Mouse (Mus musculus): ENCODE data around the gene Gm5105. TPM values are rescaled to one million over a fixed set of nuclear protein-coding genes. Genes with fewer than 3 reads are reported as not detected.

Gene Gm5105
- total and polyA plus RNA-seq, 3 experiments = not detected

- no peak for TF ChIP-seq E2F4 (IDR thresholded peaks at IDR 0.05; ENCODE audit: borderline replicate concordance, low read depth, low read length)
Measured at GRCm38 (mm10) chr3:138083896-138084295, 16.7 kb upstream of the Gm5105 start (continued).

- H3K9ac ChIP-seq (ENCODE audit: control insufficient read depth, low read depth, low read length, poor library complexity, severe bottlenecking) = no peak overlapping the region
- no peak overlapping the region for H3K27ac ChIP-seq (ENCODE audit: control insufficient read depth, low read depth, low read length)
- H3K4me3 ChIP-seq (ENCODE audit: control insufficient read depth in 1 of 2, insufficient read depth in 1 of 2, low read depth in 2 of 2, low read length in 2 of 2) = no peak overlapping the region
- no peaks in the 10 kb centered on the region for H3K79me2 ChIP-seq (ENCODE audit: control insufficient read depth, insufficient read depth, low read length, poor library complexity)
- no peaks in the 10 kb centered on the region for H3K4me1 ChIP-seq (ENCODE audit: control insufficient read depth in 1 of 2, insufficient read depth in 2 of 2, low read length in 2 of 2)
- no peak for DNase-seq (ENCODE audit: low read depth, low spot score)
- H3K27me3 ChIP-seq (ENCODE audit: control insufficient read depth in 1 of 2, insufficient read depth in 2 of 2, low read length in 2 of 2) = no peaks in the 10 kb centered on the region; a peak in 2 of 4 replicates
- TF ChIP-seq POLR2AphosphoS5 (IDR thresholded peaks at IDR 0.05; ENCODE audit: borderline replicate concordance, low read depth, low read length) = no peak
- no peak for TF ChIP-seq GATA1 (IDR thresholded peaks at IDR 0.05; ENCODE audit: low read depth, low read length)
- TF ChIP-seq CTCF (IDR thresholded peaks at IDR 0.05 in 2 of 3, conservative IDR thresholded peaks at IDR 0.05 in 1 of 3; ENCODE audit: control insufficient read depth in 1 of 3, insufficient read depth in 1 of 3, low read depth in 2 of 3, low read length in 3 of 3, poor library complexity in 1 of 3, severe bottlenecking in 1 of 3) = no peak
- TF ChIP-seq ZC3H11A (IDR thresholded peaks at IDR 0.05; ENCODE audit: low read depth, low read length) = no peak
- TF ChIP-seq TCF12 (IDR thresholded peaks at IDR 0.05; ENCODE audit: low read depth, low read length) = no peak
- TF ChIP-seq NELFE (IDR thresholded peaks at IDR 0.05; ENCODE audit: low read depth, low read length) = no peak
- TF ChIP-seq MAZ (IDR thresholded peaks at IDR 0.05; ENCODE audit: low read depth, low read length) = no peak
- H3K36me3 ChIP-seq (ENCODE audit: control insufficient read depth in 1 of 2, insufficient read depth in 2 of 2, low read length in 2 of 2) = no peaks in the 10 kb centered on the region
- H3K9me3 ChIP-seq (replicated peaks; ENCODE audit: insufficient read depth, low read length) = no peaks in the 10 kb centered on the region
Measured at GRCm38 (mm10) chr3:138083073-138083637, 16.0 kb upstream of the Gm5105 start.

GRCm38 (mm10) chr3:138078701-138079100, 11.5 kb upstream of the Gm5105 start:
- H3K9ac ChIP-seq (ENCODE audit: control insufficient read depth, low read depth, low read length, poor library complexity, severe bottlenecking) = no peak overlapping the region
- H3K4me3 ChIP-seq (ENCODE audit: control insufficient read depth in 1 of 2, insufficient read depth in 1 of 2, low read depth in 2 of 2, low read length in 2 of 2) = no peak overlapping the region
- no peak overlapping the region for H3K27ac ChIP-seq (ENCODE audit: control insufficient read depth, low read depth, low read length)
- no peaks in the 10 kb centered on the region for H3K36me3 ChIP-seq (ENCODE audit: control insufficient read depth in 1 of 2, insufficient read depth in 2 of 2, low read length in 2 of 2)
- H3K79me2 ChIP-seq (ENCODE audit: control insufficient read depth, insufficient read depth, low read length, poor library complexity) = no peaks in the 10 kb centered on the region
- peaks cover 2 to 5% of the 10 kb centered on the region in 2 experiments; a peak in 3 of 4 replicates for H3K27me3 ChIP-seq (ENCODE audit: control insufficient read depth in 1 of 2, insufficient read depth in 2 of 2, low read length in 2 of 2)
- H3K9me3 ChIP-seq (replicated peaks; ENCODE audit: insufficient read depth, low read length) = no peaks in the 10 kb centered on the region
- H3K4me1 ChIP-seq (ENCODE audit: control insufficient read depth in 1 of 2, insufficient read depth in 2 of 2, low read length in 2 of 2) = no peaks in the 10 kb centered on the region
- no peak for TF ChIP-seq ZMIZ1 (IDR thresholded peaks at IDR 0.05; ENCODE audit: low read depth, low read length)
- DNase-seq (ENCODE audit: low read depth, low spot score) = no peak

- Histone ChIP-seq H3K79me2 (ENCODE audit: control insufficient read depth, insufficient read depth, low read length, poor library complexity) (no peaks in the 10 kb centered on the region), H3K9me3 (replicated peaks; ENCODE audit: insufficient read depth, low read length) (no peaks in the 10 kb centered on the region), H3K4me3 (ENCODE audit: control insufficient read depth in 1 of 2, insufficient read depth in 1 of 2, low read depth in 2 of 2, low read length in 2 of 2) (no peak overlapping the region), H3K4me1 (ENCODE audit: control insufficient read depth in 1 of 2, insufficient read depth in 2 of 2, low read length in 2 of 2) (no peaks in the 10 kb centered on the region), H3K27ac (ENCODE audit: control insufficient read depth, low read depth, low read length) (no peak overlapping the region), H3K27me3 (ENCODE audit: control insufficient read depth in 1 of 2, insufficient read depth in 2 of 2, low read length in 2 of 2) (peaks cover 2 to 5% of the 10 kb centered on the region in 2 experiments; a peak in 3 of 4 replicates), H3K9ac (ENCODE audit: control insufficient read depth, low read depth, low read length, poor library complexity, severe bottlenecking) (no peak overlapping the region), H3K36me3 (ENCODE audit: control insufficient read depth in 1 of 2, insufficient read depth in 2 of 2, low read length in 2 of 2) (no peaks in the 10 kb centered on the region)
- DNase-seq (ENCODE audit: low read depth, low spot score) = no peak
- TF ChIP-seq POLR2AphosphoS2 (IDR thresholded peaks at IDR 0.05; ENCODE audit: low read length) (no peak), RAD21 (IDR thresholded peaks at IDR 0.05; ENCODE audit: low read depth, low read length) (no peak), MAX (IDR thresholded peaks at IDR 0.05; ENCODE audit: low read length) (no peak), CHD2 (IDR thresholded peaks at IDR 0.05; ENCODE audit: low read length) (no peak), UBTF (IDR thresholded peaks at IDR 0.05; ENCODE audit: borderline replicate concordance, insufficient read depth, low read depth, low read length) (no peak), MYC (IDR thresholded peaks at IDR 0.05; ENCODE audit: low read depth, low read length) (no peak), ETS1 (IDR thresholded peaks at IDR 0.05; ENCODE audit: low read depth, low read length) (no peak), JUND (IDR thresholded peaks at IDR 0.05; ENCODE audit: low read depth, low read length) (no peak), NRF1 (IDR thresholded peaks at IDR 0.05; ENCODE audit: insufficient read depth, low read depth, low read length, poor library complexity, severe bottlenecking) (no peak), GABPA (IDR thresholded peaks at IDR 0.05; ENCODE audit: low read depth, low read length) (no peak), E2F4 (IDR thresholded peaks at IDR 0.05; ENCODE audit: borderline replicate concordance, low read depth, low read length) (no peak), ZC3H11A (IDR thresholded peaks at IDR 0.05; ENCODE audit: low read depth, low read length) (no peak), MYB (IDR thresholded peaks at IDR 0.05; ENCODE audit: low read depth, low read length) (no peak), ZKSCAN1 (IDR thresholded peaks at IDR 0.05; ENCODE audit: low read depth, low read length) (no peak), CTCF (IDR thresholded peaks at IDR 0.05 in 2 of 3, conservative IDR thresholded peaks at IDR 0.05 in 1 of 3; ENCODE audit: control insufficient read depth in 1 of 3, insufficient read depth in 1 of 3, low read depth in 2 of 3, low read length in 3 of 3, poor library complexity in 1 of 3, severe bottlenecking in 1 of 3) (no peak), POLR2AphosphoS5 (IDR thresholded peaks at IDR 0.05; ENCODE audit: borderline replicate concordance, low read depth, low read length) (no peak)
Measured at GRCm38 (mm10) chr3:138077476-138078340, 10.5 kb upstream of the Gm5105 start.

Data from MEL (cell line).